Mouse (Mus musculus): ENCODE data around the gene Ephb3.

DNA sequence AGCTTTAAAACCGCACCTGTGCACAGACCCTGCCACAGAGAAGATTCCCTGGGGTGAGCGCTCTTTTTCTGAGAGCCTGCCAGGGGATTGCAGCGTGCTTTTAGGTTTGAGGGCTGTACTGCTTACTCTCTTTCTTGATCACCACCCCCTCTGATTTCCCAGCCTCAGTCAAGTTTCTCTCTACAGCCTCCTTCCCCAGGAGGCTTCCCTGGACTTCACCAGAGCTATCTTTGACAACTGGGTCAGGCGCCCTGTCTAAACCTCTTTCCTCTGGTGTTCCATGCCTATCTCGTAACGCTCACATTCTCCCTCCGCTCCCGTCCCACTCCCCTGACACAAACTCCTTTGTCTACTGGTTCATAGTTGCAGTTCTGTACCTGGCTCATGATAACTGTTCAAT, 5.1 kb upstream of the Ephb3 start:
- TF ChIP-seq CTCF (IDR thresholded peaks at IDR 0.05; ENCODE audit: low read depth) (no peak), EP300 (IDR thresholded peaks at IDR 0.05; ENCODE audit: low read depth) (no peak)

All from liver, postnatal 0 days (tissue).